Mouse (Mus musculus) gastrocnemius, adult 2 months (tissue): ENCODE data around the gene Casp6. TPM values are rescaled to one million over a fixed set of nuclear protein-coding genes. Genes with fewer than 3 reads are reported as not detected.

Source experiments
- DNase-seq: peaks from one replicate; pipeline ENCODE4 v3.0.0; 2022
- H3K27ac ChIP-seq: fragments of 200-600 bp; 2 replicates; pipeline ENCODE4 v1.8.1; 2022; ENCODE audit warnings: mild to moderate bottlenecking
- H3K4me3 ChIP-seq: fragments of 200-600 bp; 2 replicates; pipeline ENCODE4 v1.8.1; 2022; ENCODE audit warnings: mild to moderate bottlenecking, moderate library complexity
- CTCF ChIP-seq: fragments of 200-600 bp; IDR thresholded peaks from 2 replicates; pipeline ENCODE4 v1.8.1; 2022; ENCODE audit warnings: antibody characterized with exemption, mild to moderate bottlenecking, moderate library complexity
- intact Hi-C: fragments of 180-260 bp; cut with DNase I; formaldehyde crosslinking; loops from one replicate; pipeline ENCODE4 v1.15.1; 2025
- long read RNA-seq, 2 experiments: library from polyadenylated mRNA; stranded (forward); transcript quantifications; one replicate each; pipeline ENCODE4 v2.0.0; 2021
- total RNA-seq, 2 experiments: library from RNA; stranded (reverse); gene quantifications; 2 replicates each; pipeline ENCODE4 v1.2.3; 2021

The Casp6 gene
- total RNA-seq = 1 to 10 TPM; 2.2 to 2.6 TPM
- long read RNA-seq, experiment 1, transcript Casp6-201 (7 exons, 1,456 nt) = major isoform, 8 of 9 reads
- long read RNA-seq, experiment 1, partial matches to known transcripts = 0 of 9 reads
- long read RNA-seq, experiment 1, other reads (novel, unspliced or antisense) = 1 of 9 reads
- long read RNA-seq, experiment 2, transcript Casp6-201 (7 exons, 1,456 nt) = major isoform, 6 of 6 reads
- long read RNA-seq, experiment 2, partial matches to known transcripts = 0 of 6 reads
- long read RNA-seq, experiment 2, other reads (novel, unspliced or antisense) = 0 of 6 reads

GRCm38 (mm10) chr3:129901271-129901809 is at the start of gene Casp6:
TSS of gene Casp6 (plus strand) at chr3:129901425.
- TF ChIP-seq CTCF = no peak
- H3K27ac ChIP-seq = peak within 1 kb of the TSS; percentile 77
- peak within 1 kb of the TSS; percentile 91 for H3K4me3 ChIP-seq
- DNase-seq = peak; percentile 89
- intact Hi-C loops = no loop called here

GRCm38 (mm10) chr3:129862592-129862991 is 38.6 kb upstream of the Casp6 start:
- Histone ChIP-seq H3K4me3 (no peak overlapping the region), H3K27ac (no peak overlapping the region)
- no peak for DNase-seq
- no peak for TF ChIP-seq CTCF
- intact Hi-C loops = loop anchor here (2.0 kb wide), 1 partner anchor 218 kb away; no protein-coding TSS in a partner anchor

GRCm38 (mm10) chr3:129863698-129864097 is 37.5 kb upstream of the Casp6 start:
- peak; percentile 73 for TF ChIP-seq CTCF
- no peak overlapping the region for H3K27ac ChIP-seq
- no peak overlapping the region for H3K4me3 ChIP-seq
- intact Hi-C loops = loop anchor here (2.0 kb wide), 1 partner anchor 217 kb away; no protein-coding TSS in a partner anchor
- DNase-seq = peak; percentile 46

- TF ChIP-seq CTCF = no peak
- intact Hi-C loops = loop anchor here (5.0 kb wide), 1 partner anchor 180 kb away; no protein-coding TSS in a partner anchor
- no peak overlapping the region for H3K4me3 ChIP-seq
- H3K27ac ChIP-seq = no peak overlapping the region
- DNase-seq = no peak
Measured at GRCm38 (mm10) chr3:129877327-129877726, 23.9 kb upstream of the Casp6 start.

- intact Hi-C loops = loop anchor here (2.0 to 5.0 kb wide), 2 partner anchors 48 to 179 kb away; partner anchors contain the start of gene Gar1
- Histone ChIP-seq H3K27ac (peak within 1 kb of the TSS; percentile 92), H3K4me3 (peak within 1 kb of the TSS; percentile 96)
- DNase-seq = peak; percentile 96
- TF ChIP-seq CTCF = no peak
Measured at GRCm38 (mm10) chr3:129878405-129879021, 22.7 kb upstream of the Casp6 start, which contains the start of gene Pla2g12a. TSS of gene Pla2g12a (plus strand) at chr3:129878606.

GRCm38 (mm10) chr3:129879131-129879757 is 22.0 kb upstream of the Casp6 start:
- TF ChIP-seq CTCF = no peak
- peak; percentile 70 for DNase-seq
- peak overlapping the region; percentile 92 for H3K27ac ChIP-seq
- peak overlapping the region; percentile 96 for H3K4me3 ChIP-seq
- intact Hi-C loops = loop anchor here (2.0 to 5.0 kb wide), 2 partner anchors 48 to 178 kb away; partner anchors contain the start of gene Gar1

GRCm38 (mm10) chr3:129879913-129880312 is 21.3 kb upstream of the Casp6 start:
- Histone ChIP-seq H3K27ac (peak overlapping the region; percentile 92), H3K4me3 (peak overlapping the region; percentile 96)
- intact Hi-C loops = loop anchor here (2.0 to 5.0 kb wide), 2 partner anchors 49 to 177 kb away; partner anchors contain the start of gene Gar1
- TF ChIP-seq CTCF = no peak
- DNase-seq = no peak

GRCm38 (mm10) chr3:129880925-129881593 is 20.2 kb upstream of the Casp6 start:
- intact Hi-C loops = no loop called here
- DNase-seq = no peak
- Histone ChIP-seq H3K4me3 (no peak overlapping the region), H3K27ac (peak overlapping the region; percentile 62)
- TF ChIP-seq CTCF = no peak

GRCm38 (mm10) chr3:129885577-129885976 is 15.6 kb upstream of the Casp6 start:
- no peak overlapping the region for H3K4me3 ChIP-seq
- intact Hi-C loops = no loop called here
- no peak overlapping the region for H3K27ac ChIP-seq
- TF ChIP-seq CTCF = no peak
- no peak for DNase-seq

- no peak for TF ChIP-seq CTCF
- intact Hi-C loops = no loop called here
- Histone ChIP-seq H3K27ac (no peak overlapping the region), H3K4me3 (no peak overlapping the region)
- DNase-seq = no peak
Measured at GRCm38 (mm10) chr3:129886430-129886829, 14.8 kb upstream of the Casp6 start.

- no peak for DNase-seq
- Histone ChIP-seq H3K27ac (no peak overlapping the region), H3K4me3 (no peak overlapping the region)
- intact Hi-C loops = no loop called here
- TF ChIP-seq CTCF = no peak
Measured at GRCm38 (mm10) chr3:129887779-129888517, 13.3 kb upstream of the Casp6 start.
